Mouse (Mus musculus) embryonic facial prominence, embryonic 14.5 days (tissue): Measurements from ENCODE around the gene A930002H24Rik. TPM values are rescaled to one million over a fixed set of nuclear protein-coding genes. Genes with fewer than 3 reads are reported as not detected.

Experiments
- ATAC-seq: fragments of 200-750 bp; cut with Nextera tagmentation; 2 replicates; pipeline ENCODE4 v1.8.0; 2017; ENCODE audit warnings: low read depth, moderate number of reproducible peaks, moderate TSS enrichment
- DNase-seq: peaks from one replicate; pipeline ENCODE4 v3.0.0-alpha.2; 2015; ENCODE audit warnings: low spot score
- H3K27ac ChIP-seq: fragments of 300-500 bp; sonication (generic); replicated peaks from 2 replicates; pipeline ENCODE4 v1.5.1; 2014; ENCODE audit warnings: low read depth, mild to moderate bottlenecking, low read length, moderate library complexity
- H3K27me3 ChIP-seq: fragments of 300-500 bp; sonication (generic); replicated peaks from 2 replicates; pipeline ENCODE4 v1.6.1; 2014; ENCODE audit warnings: low read length; ENCODE audit not compliant: control insufficient read depth, insufficient read depth
- H3K36me3 ChIP-seq: fragments of 300-500 bp; sonication (generic); 2 replicates; pipeline ENCODE4 v1.6.1; 2014; ENCODE audit warnings: low read length, mixed read lengths; ENCODE audit not compliant: control insufficient read depth, insufficient read depth
- H3K4me1 ChIP-seq: fragments of 300-500 bp; sonication (generic); 2 replicates; pipeline ENCODE4 v1.6.1; 2014; ENCODE audit warnings: antibody characterized with exemption, low read length; ENCODE audit not compliant: control insufficient read depth, insufficient read depth
- H3K4me2 ChIP-seq: fragments of 300-500 bp; sonication (generic); 2 replicates; pipeline ENCODE4 v1.6.1; 2014; ENCODE audit warnings: low read depth, mild to moderate bottlenecking, low read length, moderate library complexity, mixed read lengths
- H3K4me3 ChIP-seq: fragments of 300-500 bp; sonication (generic); 2 replicates; pipeline ENCODE4 v1.5.1; 2014; ENCODE audit warnings: low read depth, mild to moderate bottlenecking, low read length
- H3K9ac ChIP-seq: fragments of 300-500 bp; sonication (generic); 2 replicates; pipeline ENCODE4 v1.6.1; 2014; ENCODE audit warnings: low read depth, mild to moderate bottlenecking, low read length, moderate library complexity, mixed read lengths
- H3K9me3 ChIP-seq: fragments of 300-500 bp; sonication (generic); 2 replicates; pipeline ENCODE4 v1.6.1; 2016; ENCODE audit warnings: low read length; ENCODE audit not compliant: control insufficient read depth
- WGBS: fragments of 180-500 bp; shearing (Covaris S2); extraction: QIAGEN DNeasy Blood & Tissue Kit; methylation state at CpG from one replicate; pipeline ENCODE4 v1.1.7; 2014; 5-methylcytosine and 5-hydroxymethylcytosine counted together
- polyA plus RNA-seq: library from polyadenylated mRNA; unstranded; fragments of >200 nt; fragmentation: Nextera tagmentation; extraction: Ambion mirVana; gene quantifications from 2 replicates; pipeline ENCODE4 v1.2.1, GENCODE M21; 2014

The A930002H24Rik gene
- 2.2 and 2.4 TPM in 2 replicates for polyA plus RNA-seq

DNA sequence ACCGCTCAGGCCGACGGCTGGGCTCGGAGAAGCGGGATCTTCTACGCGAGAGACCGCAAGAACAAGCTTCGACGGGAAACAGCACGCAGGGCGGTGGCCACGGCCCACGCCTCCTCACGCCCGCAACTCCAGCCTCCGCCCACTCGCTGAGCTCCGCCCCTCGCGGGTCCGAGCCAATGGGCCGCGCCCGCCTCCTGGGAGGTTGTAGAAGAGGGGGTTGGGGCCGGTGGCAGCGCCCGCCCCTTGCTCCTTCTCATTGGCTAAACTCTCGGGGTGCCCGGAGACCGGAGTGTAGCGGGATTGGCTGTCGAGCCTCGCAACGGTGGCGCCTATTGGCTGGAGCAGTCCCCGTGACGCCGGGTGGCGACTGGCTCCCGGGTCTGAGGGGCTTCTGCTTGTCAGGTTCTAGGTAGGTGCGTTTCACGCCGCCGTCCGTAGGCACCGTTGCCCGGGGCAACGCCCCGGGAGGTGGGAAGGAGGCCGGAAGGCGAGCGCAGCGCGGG lies at the start of gene A930002H24Rik:
Gene A930002H24Rik, minus strand, starts transcription at position 145 of the 503 bp plus-strand sequence.
- peak within 1 kb of the TSS; percentile 97 for H3K4me3 ChIP-seq
- no peaks in the 10 kb centered on the region for H3K36me3 ChIP-seq
- no peaks in the 10 kb centered on the region for H3K27me3 ChIP-seq
- DNase-seq (peak; percentile 99), ATAC-seq (peak; percentile 100)
- peak within 1 kb of the TSS; percentile 93 for H3K9ac ChIP-seq
- H3K9me3 ChIP-seq, result no peaks in the 10 kb centered on the region
- WGBS, result 0% methylated on average over 28 of the region's 55 CpGs
- H3K4me2 ChIP-seq, result peak within 1 kb of the TSS; percentile 63
- H3K27ac ChIP-seq, result peak within 1 kb of the TSS; percentile 70
- H3K4me1 ChIP-seq, result no peaks in the 10 kb centered on the region; the same call in 1 of the 2 replicates

DNA sequence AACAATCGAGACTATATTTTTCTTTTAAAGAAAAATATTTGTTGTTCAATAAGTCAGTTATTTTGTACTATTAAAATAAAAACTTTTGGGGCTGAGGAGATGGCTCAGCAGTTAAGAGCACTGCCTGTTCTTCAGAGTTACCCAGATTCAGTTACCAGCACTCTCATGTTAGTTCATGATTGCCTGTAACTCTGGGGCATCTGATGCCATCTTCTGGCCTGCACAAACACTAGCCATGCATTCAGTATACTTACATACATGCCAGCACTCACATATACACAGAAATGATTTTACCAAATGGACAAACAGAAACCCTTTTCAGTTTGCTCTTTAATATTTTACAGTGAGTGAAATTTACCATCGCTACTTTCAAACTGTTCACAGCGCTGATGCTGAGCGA lies 45.7 kb upstream of the A930002H24Rik start:
- WGBS, result 97% methylated on average over 4 of the region's 4 CpGs
- Histone ChIP-seq H3K27ac (no peak overlapping the region), H3K9ac (no peak overlapping the region), H3K4me2 (no peak overlapping the region), H3K9me3 (peaks cover 9% of the 10 kb centered on the region; the same call in 1 of the 2 replicates), H3K4me3 (no peak overlapping the region), H3K4me1 (no peaks in the 10 kb centered on the region), H3K27me3 (no peaks in the 10 kb centered on the region), H3K36me3 (peaks cover 10% of the 10 kb centered on the region; the same call in 1 of the 2 replicates)
- DNase-seq (no peak), ATAC-seq (no peak)

DNA sequence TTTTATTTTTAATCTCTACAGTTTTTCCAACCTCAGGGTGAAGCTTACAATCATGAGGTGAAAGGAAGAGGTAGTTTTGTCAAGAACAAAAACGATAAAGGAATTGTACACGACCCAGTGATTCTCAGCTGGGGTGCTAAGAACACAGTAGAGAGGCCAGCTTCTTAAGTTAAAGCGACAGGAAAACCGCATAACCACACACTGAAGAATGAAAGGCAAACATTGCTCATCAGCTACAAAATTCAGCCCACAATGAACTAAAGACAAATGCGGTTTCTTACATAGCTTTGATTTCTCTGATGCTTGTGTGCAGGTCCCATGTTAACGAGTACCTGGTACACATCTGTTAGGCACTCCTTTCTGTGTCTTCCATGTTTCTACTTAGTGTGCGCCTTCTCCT lies 33.5 kb upstream of the A930002H24Rik start:
- H3K9ac ChIP-seq, result no peak overlapping the region
- no peaks in the 10 kb centered on the region for H3K9me3 ChIP-seq
- WGBS, result 83% methylated on average over 7 of the region's 7 CpGs
- H3K4me2 ChIP-seq, result no peak overlapping the region
- ATAC-seq, result no peak
- no peak overlapping the region for H3K4me3 ChIP-seq
- DNase-seq, result no peak
- H3K4me1 ChIP-seq, result no peaks in the 10 kb centered on the region
- H3K27me3 ChIP-seq, result no peaks in the 10 kb centered on the region
- H3K36me3 ChIP-seq, result 0 out of 2 replicates have a peak, but pooled peaks cover 8% of the 10 kb centered on the region
- no peak overlapping the region for H3K27ac ChIP-seq

DNA sequence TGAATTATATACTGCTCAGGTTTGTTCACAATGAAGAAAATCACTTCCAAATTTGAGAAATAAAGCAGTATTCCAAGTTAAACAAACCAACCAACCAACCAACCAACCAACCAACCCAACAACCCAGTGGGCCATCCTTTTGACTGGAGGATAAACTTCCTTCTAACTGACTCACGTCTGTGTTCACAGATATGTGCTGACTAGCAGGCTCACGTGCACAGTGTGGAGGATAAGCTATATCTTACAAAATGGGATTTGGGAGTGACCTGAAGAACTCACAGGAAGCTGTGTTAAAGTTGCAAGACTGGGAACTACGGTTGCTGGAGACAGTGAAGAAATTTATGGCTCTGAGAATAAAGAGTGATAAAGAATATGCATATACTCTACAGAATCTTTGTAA lies 32.2 kb upstream of the A930002H24Rik start:
- WGBS, result 88% methylated on average over 3 of the region's 3 CpGs
- ATAC-seq, result no peak

DNA sequence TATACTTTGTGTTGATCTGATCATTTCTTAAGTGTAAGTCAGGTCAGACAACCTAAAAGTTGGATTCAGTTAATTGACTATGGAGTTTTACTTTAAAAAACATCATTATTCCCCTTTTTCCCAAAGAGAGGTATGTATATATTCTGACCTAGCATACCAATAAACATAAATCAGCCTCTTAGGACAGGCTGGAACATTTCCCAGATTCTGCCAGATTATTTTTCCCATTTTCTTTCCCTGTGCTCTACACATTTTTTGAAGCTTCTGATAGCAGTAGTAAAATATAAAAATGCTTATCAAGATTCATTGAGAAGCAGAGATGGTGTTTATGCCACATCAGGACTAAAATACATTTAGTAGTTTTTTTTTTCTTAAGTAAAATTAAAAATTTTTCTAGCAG lies 27.0 kb upstream of the A930002H24Rik start:
- H3K4me1 ChIP-seq, result no peaks in the 10 kb centered on the region
- H3K9ac ChIP-seq, result no peak overlapping the region
- no peak overlapping the region for H3K4me3 ChIP-seq
- H3K27ac ChIP-seq, result no peak overlapping the region
- H3K36me3 ChIP-seq, result no peaks in the 10 kb centered on the region
- ATAC-seq (no peak), DNase-seq (no peak)
- H3K4me2 ChIP-seq, result no peak overlapping the region
- no peaks in the 10 kb centered on the region for H3K9me3 ChIP-seq
- no peaks in the 10 kb centered on the region for H3K27me3 ChIP-seq

More for the DNA sequence above, 32.2 kb upstream of the A930002H24Rik start:
- Histone ChIP-seq H3K27ac (no peak overlapping the region), H3K36me3 (0 out of 2 replicates have a peak, but pooled peaks cover 6% of the 10 kb centered on the region), H3K4me3 (no peak overlapping the region), H3K27me3 (no peaks in the 10 kb centered on the region), H3K4me2 (no peak overlapping the region), H3K9ac (no peak overlapping the region), H3K4me1 (no peaks in the 10 kb centered on the region), H3K9me3 (no peaks in the 10 kb centered on the region)
- no peak for DNase-seq

DNA sequence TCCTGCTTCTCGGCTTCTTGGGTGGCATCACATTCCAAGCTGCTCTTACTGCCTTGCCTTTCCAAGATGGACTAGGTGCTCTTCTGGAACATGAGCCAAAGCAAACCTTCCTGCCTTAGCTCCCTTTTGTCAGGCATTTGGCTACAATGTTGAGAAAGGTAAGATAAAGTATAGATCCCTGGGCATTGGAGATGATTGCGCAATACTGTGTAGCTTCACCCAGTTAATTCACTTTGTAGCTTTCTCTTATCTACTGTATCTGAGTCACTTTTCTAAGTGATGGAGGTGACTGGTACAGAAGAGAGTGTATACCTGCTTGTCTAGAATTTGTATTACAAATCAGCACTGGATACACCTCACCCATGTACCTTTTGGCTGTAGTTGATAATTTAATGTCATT lies 23.4 kb upstream of the A930002H24Rik start:
- Histone ChIP-seq H3K9ac (no peak overlapping the region), H3K36me3 (no peaks in the 10 kb centered on the region), H3K4me3 (no peak overlapping the region), H3K4me1 (no peaks in the 10 kb centered on the region), H3K4me2 (no peak overlapping the region), H3K9me3 (no peaks in the 10 kb centered on the region), H3K27ac (no peak overlapping the region), H3K27me3 (no peaks in the 10 kb centered on the region)
- WGBS, result 89% methylated on average over 2 of the region's 2 CpGs
- ATAC-seq (no peak), DNase-seq (no peak)

DNA sequence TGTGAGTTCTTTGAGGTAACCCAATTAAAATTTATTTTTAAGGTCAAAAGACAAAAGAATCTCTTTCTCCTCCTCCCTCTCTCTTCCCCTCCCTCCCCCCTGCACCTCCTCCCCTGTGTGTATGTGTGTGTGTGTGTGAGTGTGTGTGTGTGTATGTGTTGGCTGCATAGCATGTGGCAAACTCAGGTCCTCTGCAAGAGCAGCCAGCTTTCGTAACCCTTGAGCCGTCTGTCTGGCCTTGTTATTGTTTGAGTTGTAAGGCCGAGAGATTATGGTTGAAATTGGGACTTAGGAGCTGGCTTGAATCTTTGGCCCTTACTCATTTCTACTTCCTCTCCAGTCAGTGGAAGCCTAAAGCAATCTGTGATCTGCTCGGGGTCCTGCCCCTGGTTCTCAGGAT lies 16.4 kb upstream of the A930002H24Rik start:
- no peak for ATAC-seq
- no peak overlapping the region for H3K9ac ChIP-seq
- H3K36me3 ChIP-seq, result no peaks in the 10 kb centered on the region
- no peaks in the 10 kb centered on the region for H3K4me1 ChIP-seq
- no peak overlapping the region for H3K4me3 ChIP-seq
- no peak for DNase-seq
- no peak overlapping the region for H3K27ac ChIP-seq
- 80% methylated on average over 4 of the region's 4 CpGs for WGBS
- no peaks in the 10 kb centered on the region for H3K27me3 ChIP-seq
- H3K4me2 ChIP-seq, result no peak overlapping the region
- H3K9me3 ChIP-seq, result no peaks in the 10 kb centered on the region

DNA sequence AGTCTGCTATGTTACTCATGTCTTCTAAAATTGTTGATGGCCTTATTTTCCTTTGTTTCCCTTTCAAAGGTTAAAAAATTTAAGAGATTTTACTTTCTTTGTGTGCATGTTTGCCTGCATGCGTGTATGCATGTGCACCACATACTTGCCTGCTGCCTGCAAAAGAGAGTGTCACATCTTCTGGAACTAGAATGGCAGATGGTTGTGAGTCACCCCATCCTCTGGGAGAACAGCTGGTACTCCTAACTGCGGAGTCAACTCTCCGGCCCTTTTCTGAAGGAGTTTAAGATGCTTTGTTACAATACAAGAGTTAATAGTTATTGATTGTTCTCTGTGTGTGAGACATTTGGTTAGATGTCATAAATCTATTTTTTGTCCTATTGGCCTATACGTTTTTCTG lies 15.3 kb upstream of the A930002H24Rik start:
- Histone ChIP-seq H3K9me3 (no peaks in the 10 kb centered on the region), H3K4me1 (no peaks in the 10 kb centered on the region), H3K36me3 (no peaks in the 10 kb centered on the region), H3K27ac (no peak overlapping the region), H3K4me3 (no peak overlapping the region), H3K9ac (no peak overlapping the region), H3K27me3 (no peaks in the 10 kb centered on the region), H3K4me2 (no peak overlapping the region)
- 73% methylated on average over 4 of the region's 4 CpGs for WGBS
- peak; percentile 34 for DNase-seq
- no peak for ATAC-seq

DNA sequence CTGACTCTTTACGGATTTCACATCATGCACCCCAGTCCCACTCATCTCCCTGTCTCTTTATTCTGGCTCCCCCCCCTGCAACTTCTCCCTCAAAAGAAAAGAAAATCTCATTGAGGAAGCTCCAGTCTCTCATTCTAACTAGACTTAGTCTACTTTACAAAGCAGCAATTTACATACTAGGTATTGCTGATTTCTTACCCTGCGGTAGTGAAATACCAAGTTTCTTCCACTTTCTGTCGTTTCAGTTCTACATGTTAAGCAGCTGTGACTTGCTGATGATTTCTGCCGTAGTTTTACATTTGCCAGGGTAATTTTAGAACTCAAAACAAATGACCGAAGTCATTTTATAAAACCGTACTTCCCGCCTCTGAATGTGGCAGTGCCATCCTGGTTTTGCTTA lies 8.2 kb upstream of the A930002H24Rik start:
- WGBS, result 82% methylated on average over 7 of the region's 7 CpGs
- no peaks in the 10 kb centered on the region for H3K36me3 ChIP-seq
- DNase-seq (no peak), ATAC-seq (no peak)
- H3K9ac ChIP-seq, result no peak overlapping the region
- no peak overlapping the region for H3K4me3 ChIP-seq
- H3K4me2 ChIP-seq, result no peak overlapping the region
- H3K9me3 ChIP-seq, result 0 out of 2 replicates have a peak, but pooled peaks cover 6% of the 10 kb centered on the region
- H3K27me3 ChIP-seq, result no peaks in the 10 kb centered on the region
- H3K4me1 ChIP-seq, result no peaks in the 10 kb centered on the region
- no peak overlapping the region for H3K27ac ChIP-seq
